Mouse (Mus musculus): ENCODE data around the gene Dnah2. TPM values are rescaled to one million over a fixed set of nuclear protein-coding genes. Genes with fewer than 3 reads are reported as not detected.

Dnah2 gene
- polyA plus RNA-seq, 1 experiment from 2014 or later, result 0.36 TPM

- WGBS, result 0% methylated on average over 18 of the region's 18 CpGs
- peak overlapping the region; percentile 98 to 99 for H3K27ac ChIP-seq (replicated peaks in 1 of 2; ENCODE audit: control insufficient read depth in 1 of 2, insufficient read depth in 1 of 2, low read depth in 2 of 2, low read length in 2 of 2)
- peak overlapping the region; percentile 77 for H3K4me2 ChIP-seq (ENCODE audit: low read length)
- H3K4me1 ChIP-seq (ENCODE audit: control insufficient read depth in 2 of 2, insufficient read depth in 2 of 2, low read length in 2 of 2), result peaks cover 36 to 42% of the 10 kb centered on the region in 2 experiments
- peak overlapping the region; percentile 94 for H3K9ac ChIP-seq (ENCODE audit: low read length)
- no peaks in the 10 kb centered on the region for H3K9me3 ChIP-seq (ENCODE audit: control insufficient read depth, low read length)
- no peak for ATAC-seq (ENCODE audit: insufficient number of reproducible peaks, insufficient read depth, low FRiP score, low read depth)
- H3K27me3 ChIP-seq (ENCODE audit: control insufficient read depth, insufficient read depth, low read length), result no peaks in the 10 kb centered on the region
- peak overlapping the region; percentile 75 for H3K4me3 ChIP-seq (ENCODE audit: control insufficient read depth in 1 of 2, insufficient read depth in 1 of 2, low read depth in 1 of 2, low read length in 2 of 2)
- peaks cover 49% of the 10 kb centered on the region for H3K36me3 ChIP-seq (ENCODE audit: control insufficient read depth, insufficient read depth, low read length)
Observed at GRCm38 (mm10) chr11:69410045-69410309, 138.9 kb downstream of the Dnah2 start.

- ATAC-seq (ENCODE audit: insufficient number of reproducible peaks, insufficient read depth, low FRiP score, low read depth), result peak; percentile 45
- no peaks in the 10 kb centered on the region for H3K9me3 ChIP-seq (ENCODE audit: control insufficient read depth, low read length)
- peak overlapping the region; percentile 77 for H3K4me2 ChIP-seq (ENCODE audit: low read length)
- WGBS, result under 1% methylated on average over 43 of the region's 46 CpGs
- H3K27ac ChIP-seq (replicated peaks in 1 of 2; ENCODE audit: control insufficient read depth in 1 of 2, insufficient read depth in 1 of 2, low read depth in 2 of 2, low read length in 2 of 2), result peak overlapping the region; percentile 98 to 99
- H3K27me3 ChIP-seq (ENCODE audit: control insufficient read depth, insufficient read depth, low read length), result no peaks in the 10 kb centered on the region
- H3K36me3 ChIP-seq (ENCODE audit: control insufficient read depth, insufficient read depth, low read length), result peaks cover 53% of the 10 kb centered on the region
- H3K9ac ChIP-seq (ENCODE audit: low read length), result peak overlapping the region; percentile 94
- peak overlapping the region; percentile 75 for H3K4me3 ChIP-seq (ENCODE audit: control insufficient read depth in 1 of 2, insufficient read depth in 1 of 2, low read depth in 1 of 2, low read length in 2 of 2)
- H3K4me1 ChIP-seq (ENCODE audit: control insufficient read depth in 2 of 2, insufficient read depth in 2 of 2, low read length in 2 of 2), result peaks cover 32 to 37% of the 10 kb centered on the region in 2 experiments
Observed at GRCm38 (mm10) chr11:69409378-69410044, 139.4 kb downstream of the Dnah2 start.

- H3K4me2 ChIP-seq (ENCODE audit: low read length), result peak overlapping the region; percentile 77
- H3K4me1 ChIP-seq (ENCODE audit: control insufficient read depth in 2 of 2, insufficient read depth in 2 of 2, low read length in 2 of 2), result peaks cover 24 to 29% of the 10 kb centered on the region in 2 experiments
- ATAC-seq (ENCODE audit: insufficient number of reproducible peaks, insufficient read depth, low FRiP score, low read depth), result peak; percentile 49
- no peaks in the 10 kb centered on the region for H3K27me3 ChIP-seq (ENCODE audit: control insufficient read depth, insufficient read depth, low read length)
- H3K9ac ChIP-seq (ENCODE audit: low read length), result peak overlapping the region; percentile 94
- H3K4me3 ChIP-seq (ENCODE audit: control insufficient read depth in 1 of 2, insufficient read depth in 1 of 2, low read depth in 1 of 2, low read length in 2 of 2), result peak overlapping the region; percentile 75
- WGBS, result under 1% methylated on average over 33 of the region's 33 CpGs
- H3K27ac ChIP-seq (replicated peaks in 1 of 2; ENCODE audit: control insufficient read depth in 1 of 2, insufficient read depth in 1 of 2, low read depth in 2 of 2, low read length in 2 of 2), result peak overlapping the region; percentile 96 to 98
- H3K9me3 ChIP-seq (ENCODE audit: control insufficient read depth, low read length), result no peaks in the 10 kb centered on the region
- peaks cover 61% of the 10 kb centered on the region for H3K36me3 ChIP-seq (ENCODE audit: control insufficient read depth, insufficient read depth, low read length)
Observed at GRCm38 (mm10) chr11:69408541-69409377, 140.2 kb downstream of the Dnah2 start.

- no peak for ATAC-seq (ENCODE audit: insufficient number of reproducible peaks, insufficient read depth, low FRiP score, low read depth)
- no peak overlapping the region for H3K4me3 ChIP-seq (ENCODE audit: control insufficient read depth in 1 of 2, insufficient read depth in 1 of 2, low read depth in 1 of 2, low read length in 2 of 2)
- no peaks in the 10 kb centered on the region for H3K27me3 ChIP-seq (ENCODE audit: control insufficient read depth, insufficient read depth, low read length)
- H3K4me2 ChIP-seq (ENCODE audit: low read length), result peak overlapping the region; percentile 77
- H3K27ac ChIP-seq (replicated peaks in 1 of 2; ENCODE audit: control insufficient read depth in 1 of 2, insufficient read depth in 1 of 2, low read depth in 2 of 2, low read length in 2 of 2), result no peak overlapping the region
- 80% methylated on average over 4 of the region's 4 CpGs for WGBS
- H3K9ac ChIP-seq (ENCODE audit: low read length), result no peak overlapping the region
- H3K4me1 ChIP-seq (ENCODE audit: control insufficient read depth in 2 of 2, insufficient read depth in 2 of 2, low read length in 2 of 2), result peaks cover 14 to 19% of the 10 kb centered on the region in 2 experiments
- no peaks in the 10 kb centered on the region for H3K9me3 ChIP-seq (ENCODE audit: control insufficient read depth, low read length)
- H3K36me3 ChIP-seq (ENCODE audit: control insufficient read depth, insufficient read depth, low read length), result peaks cover 62% of the 10 kb centered on the region
Observed at GRCm38 (mm10) chr11:69407724-69408004, 141.2 kb downstream of the Dnah2 start.

GRCm38 (mm10) chr11:69406867-69407723 lies 141.8 kb downstream of the Dnah2 start:
- no peak overlapping the region for H3K27ac ChIP-seq (replicated peaks in 1 of 2; ENCODE audit: control insufficient read depth in 1 of 2, insufficient read depth in 1 of 2, low read depth in 2 of 2, low read length in 2 of 2)
- H3K27me3 ChIP-seq (ENCODE audit: control insufficient read depth, insufficient read depth, low read length), result no peaks in the 10 kb centered on the region
- H3K9ac ChIP-seq (ENCODE audit: low read length), result no peak overlapping the region
- H3K36me3 ChIP-seq (ENCODE audit: control insufficient read depth, insufficient read depth, low read length), result peaks cover 62% of the 10 kb centered on the region
- 88% methylated on average over 16 of the region's 16 CpGs for WGBS
- H3K4me3 ChIP-seq (ENCODE audit: control insufficient read depth in 1 of 2, insufficient read depth in 1 of 2, low read depth in 1 of 2, low read length in 2 of 2), result no peak overlapping the region
- H3K4me1 ChIP-seq (ENCODE audit: control insufficient read depth in 2 of 2, insufficient read depth in 2 of 2, low read length in 2 of 2), result peaks cover 10 to 13% of the 10 kb centered on the region in 2 experiments
- no peak overlapping the region for H3K4me2 ChIP-seq (ENCODE audit: low read length)
- H3K9me3 ChIP-seq (ENCODE audit: control insufficient read depth, low read length), result no peaks in the 10 kb centered on the region
- no peak for ATAC-seq (ENCODE audit: insufficient number of reproducible peaks, insufficient read depth, low FRiP score, low read depth)

GRCm38 (mm10) chr11:69406282-69406681 lies 142.6 kb downstream of the Dnah2 start:
- Histone ChIP-seq H3K9ac (ENCODE audit: low read length) (no peak overlapping the region), H3K4me1 (ENCODE audit: control insufficient read depth in 2 of 2, insufficient read depth in 2 of 2, low read length in 2 of 2) (peaks cover 6 to 7% of the 10 kb centered on the region in 2 experiments), H3K9me3 (ENCODE audit: control insufficient read depth, low read length) (no peaks in the 10 kb centered on the region), H3K27me3 (ENCODE audit: control insufficient read depth, insufficient read depth, low read length) (no peaks in the 10 kb centered on the region), H3K4me2 (ENCODE audit: low read length) (no peak overlapping the region), H3K27ac (replicated peaks in 1 of 2; ENCODE audit: control insufficient read depth in 1 of 2, insufficient read depth in 1 of 2, low read depth in 2 of 2, low read length in 2 of 2) (no peak overlapping the region), H3K36me3 (ENCODE audit: control insufficient read depth, insufficient read depth, low read length) (peaks cover 69% of the 10 kb centered on the region), H3K4me3 (ENCODE audit: control insufficient read depth in 1 of 2, insufficient read depth in 1 of 2, low read depth in 1 of 2, low read length in 2 of 2) (no peak overlapping the region)
- 90% methylated on average over 19 of the region's 19 CpGs for WGBS
- ATAC-seq (ENCODE audit: insufficient number of reproducible peaks, insufficient read depth, low FRiP score, low read depth), result no peak

- H3K36me3 ChIP-seq (ENCODE audit: control insufficient read depth, insufficient read depth, low read length), result peaks cover 75% of the 10 kb centered on the region
- H3K4me3 ChIP-seq (ENCODE audit: control insufficient read depth in 1 of 2, insufficient read depth in 1 of 2, low read depth in 1 of 2, low read length in 2 of 2), result no peak overlapping the region
- no peak overlapping the region for H3K4me2 ChIP-seq (ENCODE audit: low read length)
- no peak overlapping the region for H3K9ac ChIP-seq (ENCODE audit: low read length)
- no peak for ATAC-seq (ENCODE audit: insufficient number of reproducible peaks, insufficient read depth, low FRiP score, low read depth)
- H3K4me1 ChIP-seq (ENCODE audit: control insufficient read depth in 2 of 2, insufficient read depth in 2 of 2, low read length in 2 of 2), result peaks cover 6 to 7% of the 10 kb centered on the region in 2 experiments
- no peaks in the 10 kb centered on the region for H3K9me3 ChIP-seq (ENCODE audit: control insufficient read depth, low read length)
- 89% methylated on average over 24 of the region's 24 CpGs for WGBS
- no peak overlapping the region for H3K27ac ChIP-seq (replicated peaks in 1 of 2; ENCODE audit: control insufficient read depth in 1 of 2, insufficient read depth in 1 of 2, low read depth in 2 of 2, low read length in 2 of 2)
- H3K27me3 ChIP-seq (ENCODE audit: control insufficient read depth, insufficient read depth, low read length), result no peaks in the 10 kb centered on the region
Observed at GRCm38 (mm10) chr11:69405397-69406200, 143.3 kb downstream of the Dnah2 start.
